Mouse (Mus musculus) neural tube, embryonic 12.5 days (tissue): Measurements from ENCODE around the gene Lats1. TPM values are rescaled to one million over a fixed set of nuclear protein-coding genes. Genes with fewer than 3 reads are reported as not detected.

Source experiments
- ATAC-seq: fragments of 200-750 bp; cut with Nextera tagmentation; 2 replicates; pipeline ENCODE4 v1.8.0; 2017; ENCODE audit warnings: low read depth, mild to moderate bottlenecking, moderate TSS enrichment, moderate library complexity; ENCODE audit not compliant: low FRiP score
- H3K27ac ChIP-seq: fragments of 300-500 bp; sonication (generic); 2 replicates; pipeline ENCODE4 v1.5.1; 2016
- H3K27me3 ChIP-seq: fragments of 300-500 bp; sonication (generic); replicated peaks from 2 replicates; pipeline ENCODE4 v1.6.1; 2016; ENCODE audit warnings: mild to moderate bottlenecking
- H3K36me3 ChIP-seq: fragments of 300-500 bp; sonication (generic); 2 replicates; pipeline ENCODE4 v1.6.1; 2016; ENCODE audit warnings: mild to moderate bottlenecking
- H3K4me1 ChIP-seq: fragments of 300-500 bp; sonication (generic); 2 replicates; pipeline ENCODE4 v1.6.1; 2016
- H3K4me2 ChIP-seq: fragments of 300-500 bp; sonication (generic); replicated peaks from 2 replicates; pipeline ENCODE4 v1.6.1; 2016; ENCODE audit warnings: mild to moderate bottlenecking
- H3K4me3 ChIP-seq: fragments of 300-500 bp; sonication (generic); 2 replicates; pipeline ENCODE4 v1.5.1; 2016
- H3K9ac ChIP-seq: fragments of 300-500 bp; sonication (generic); 2 replicates; pipeline ENCODE4 v1.6.1; 2016; ENCODE audit warnings: mild to moderate bottlenecking
- H3K9me3 ChIP-seq: fragments of 300-500 bp; sonication (generic); 2 replicates; pipeline ENCODE4 v1.6.1; 2016; ENCODE audit warnings: mild to moderate bottlenecking
- WGBS: fragments of 180-500 bp; shearing (Covaris S2); methylation state at CpG from one replicate; pipeline ENCODE4 v1.1.7; 2016; 5-methylcytosine and 5-hydroxymethylcytosine counted together
- polyA plus RNA-seq: library from polyadenylated mRNA; unstranded; fragments of >200 nt; fragmentation: Nextera tagmentation; extraction: Ambion mirVana; gene quantifications from 2 replicates; pipeline ENCODE4 v1.2.1, GENCODE M21; 2016

Gene Lats1
- polyA plus RNA-seq, 1 experiment from 2014 or later = 13.7 TPM

- Histone ChIP-seq H3K9ac (peak overlapping the region; percentile 100), H3K4me3 (peak overlapping the region; percentile 100), H3K4me1 (peaks cover 27% of the 10 kb centered on the region), H3K36me3 (peaks cover 27% of the 10 kb centered on the region), H3K9me3 (no peaks in the 10 kb centered on the region), H3K27ac (peak overlapping the region; percentile 92), H3K27me3 (no peaks in the 10 kb centered on the region), H3K4me2 (peak overlapping the region; percentile 77)
- peak; percentile 89 for ATAC-seq
- WGBS = under 1% methylated on average over 64 of the region's 64 CpGs
These were observed 470 bp downstream of the Lats1 start for GRCm38 (mm10) chr10:7681343-7682025.

- WGBS = 76% methylated on average over 3 of the region's 3 CpGs
- ATAC-seq = no peak
- H3K27ac ChIP-seq = no peak overlapping the region
These were observed 1.2 kb downstream of the Lats1 start for GRCm38 (mm10) chr10:7682249-7682648.

GRCm38 (mm10) chr10:7686902-7687301 is 5.9 kb downstream of the Lats1 start:
- 96% methylated on average over 6 of the region's 6 CpGs for WGBS
- no peak for ATAC-seq

More at GRCm38 (mm10) chr10:7682249-7682648, 1.2 kb downstream of the Lats1 start:
- Histone ChIP-seq H3K4me3 (peak overlapping the region; percentile 100), H3K9ac (no peak overlapping the region), H3K4me2 (peak overlapping the region; percentile 77), H3K36me3 (peaks cover 22% of the 10 kb centered on the region), H3K27me3 (no peaks in the 10 kb centered on the region), H3K4me1 (peaks cover 27% of the 10 kb centered on the region), H3K9me3 (no peaks in the 10 kb centered on the region)

GRCm38 (mm10) chr10:7695286-7695685 is 14.3 kb downstream of the Lats1 start:
- H3K27ac ChIP-seq = no peak overlapping the region
- no peak overlapping the region for H3K4me2 ChIP-seq
- no peaks in the 10 kb centered on the region for H3K27me3 ChIP-seq
- H3K9me3 ChIP-seq = no peaks in the 10 kb centered on the region
- H3K4me1 ChIP-seq = no peaks in the 10 kb centered on the region
- H3K9ac ChIP-seq = no peak overlapping the region
- peaks cover 70% of the 10 kb centered on the region for H3K36me3 ChIP-seq
- H3K4me3 ChIP-seq = no peak overlapping the region
- no peak for ATAC-seq

More at GRCm38 (mm10) chr10:7686902-7687301, 5.9 kb downstream of the Lats1 start:
- peaks cover 10% of the 10 kb centered on the region for H3K36me3 ChIP-seq
- H3K4me1 ChIP-seq = peaks cover 13% of the 10 kb centered on the region
- no peak overlapping the region for H3K27ac ChIP-seq
- H3K4me3 ChIP-seq = no peak overlapping the region
- no peak overlapping the region for H3K9ac ChIP-seq
- H3K4me2 ChIP-seq = no peak overlapping the region
- no peaks in the 10 kb centered on the region for H3K9me3 ChIP-seq
- H3K27me3 ChIP-seq = no peaks in the 10 kb centered on the region

- no peaks in the 10 kb centered on the region for H3K27me3 ChIP-seq
- H3K9me3 ChIP-seq = no peaks in the 10 kb centered on the region
- H3K4me2 ChIP-seq = no peak overlapping the region
- H3K36me3 ChIP-seq = peaks cover 85% of the 10 kb centered on the region
- no peak overlapping the region for H3K27ac ChIP-seq
- no peak for ATAC-seq
- no peak overlapping the region for H3K9ac ChIP-seq
- 89% methylated on average over 3 of the region's 3 CpGs for WGBS
- H3K4me3 ChIP-seq = no peak overlapping the region
- no peaks in the 10 kb centered on the region for H3K4me1 ChIP-seq
These were observed 19.1 kb downstream of the Lats1 start for GRCm38 (mm10) chr10:7700120-7700519.

GRCm38 (mm10) chr10:7702586-7702985 is 21.6 kb downstream of the Lats1 start:
- Histone ChIP-seq H3K9me3 (no peaks in the 10 kb centered on the region), H3K27ac (no peak overlapping the region), H3K27me3 (no peaks in the 10 kb centered on the region), H3K4me3 (no peak overlapping the region), H3K4me1 (no peaks in the 10 kb centered on the region), H3K9ac (no peak overlapping the region), H3K4me2 (no peak overlapping the region), H3K36me3 (peaks cover 85% of the 10 kb centered on the region)
- 96% methylated on average over 6 of the region's 6 CpGs for WGBS
- ATAC-seq = no peak

- Histone ChIP-seq H3K4me1 (no peaks in the 10 kb centered on the region), H3K4me3 (no peak overlapping the region), H3K27me3 (no peaks in the 10 kb centered on the region), H3K9ac (no peak overlapping the region), H3K36me3 (peaks cover 62% of the 10 kb centered on the region), H3K27ac (no peak overlapping the region), H3K9me3 (no peaks in the 10 kb centered on the region), H3K4me2 (no peak overlapping the region)
- ATAC-seq = no peak
- 94% methylated on average over 5 of the region's 5 CpGs for WGBS
These were observed 29.1 kb downstream of the Lats1 start for GRCm38 (mm10) chr10:7710121-7710520.

GRCm38 (mm10) chr10:7712506-7712905 is 31.5 kb downstream of the Lats1 start:
- H3K9me3 ChIP-seq = no peaks in the 10 kb centered on the region
- H3K36me3 ChIP-seq = peaks cover 53% of the 10 kb centered on the region
- no peak overlapping the region for H3K4me3 ChIP-seq
- H3K4me1 ChIP-seq = no peaks in the 10 kb centered on the region
- H3K27me3 ChIP-seq = no peaks in the 10 kb centered on the region
- WGBS = 95% methylated on average over 13 of the region's 13 CpGs
- no peak overlapping the region for H3K27ac ChIP-seq
- no peak for ATAC-seq
- H3K9ac ChIP-seq = no peak overlapping the region
- no peak overlapping the region for H3K4me2 ChIP-seq

GRCm38 (mm10) chr10:7715056-7715455 is 34.0 kb downstream of the Lats1 start:
- no peaks in the 10 kb centered on the region for H3K9me3 ChIP-seq
- H3K27me3 ChIP-seq = no peaks in the 10 kb centered on the region
- H3K9ac ChIP-seq = no peak overlapping the region
- WGBS = 81% methylated on average over 7 of the region's 7 CpGs
- no peak overlapping the region for H3K4me2 ChIP-seq
- H3K4me1 ChIP-seq = no peaks in the 10 kb centered on the region
- ATAC-seq = no peak
- H3K27ac ChIP-seq = no peak overlapping the region
- H3K4me3 ChIP-seq = no peak overlapping the region
- peaks cover 42% of the 10 kb centered on the region for H3K36me3 ChIP-seq

GRCm38 (mm10) chr10:7725751-7726500 is 44.9 kb downstream of the Lats1 start, which contains the start of gene Katna1:
TSS of gene Katna1 (plus strand) at chr10:7726000.
- under 1% methylated on average over 49 of the region's 49 CpGs for WGBS
- H3K36me3 ChIP-seq = no peaks in the 10 kb centered on the region
- H3K27ac ChIP-seq = no peak within 1 kb of the TSS
- H3K9ac ChIP-seq = peak within 1 kb of the TSS; percentile 67
- ATAC-seq = peak; percentile 98
- peaks cover 11% of the 10 kb centered on the region for H3K4me1 ChIP-seq
- peak within 1 kb of the TSS; percentile 84 for H3K4me3 ChIP-seq
- no peaks in the 10 kb centered on the region for H3K27me3 ChIP-seq
- peak within 1 kb of the TSS; percentile 90 for H3K4me2 ChIP-seq
- H3K9me3 ChIP-seq = no peaks in the 10 kb centered on the region

GRCm38 (mm10) chr10:7726501-7726812 is 45.4 kb downstream of the Lats1 start:
- H3K36me3 ChIP-seq = no peaks in the 10 kb centered on the region
- H3K4me3 ChIP-seq = peak overlapping the region; percentile 84
- under 1% methylated on average over 8 of the region's 8 CpGs for WGBS
- ATAC-seq = 0 out of 2 replicates have a peak, but pooled peaks have one; percentile 8
- H3K4me1 ChIP-seq = peaks cover 14% of the 10 kb centered on the region
- H3K27ac ChIP-seq = no peak overlapping the region
- H3K4me2 ChIP-seq = peak overlapping the region; percentile 90
- no peaks in the 10 kb centered on the region for H3K27me3 ChIP-seq
- H3K9me3 ChIP-seq = no peaks in the 10 kb centered on the region
- peak overlapping the region; percentile 67 for H3K9ac ChIP-seq

GRCm38 (mm10) chr10:7727011-7727410 is 46.0 kb downstream of the Lats1 start:
- H3K4me3 ChIP-seq = peak overlapping the region; percentile 84; the same call in 1 of the 2 replicates
- no peaks in the 10 kb centered on the region for H3K9me3 ChIP-seq
- no peak overlapping the region for H3K27ac ChIP-seq
- H3K36me3 ChIP-seq = no peaks in the 10 kb centered on the region
- no peaks in the 10 kb centered on the region for H3K27me3 ChIP-seq
- peak overlapping the region; percentile 27; the same call in 1 of the 2 replicates for H3K9ac ChIP-seq
- H3K4me1 ChIP-seq = peaks cover 14% of the 10 kb centered on the region
- WGBS = 31% methylated on average over 3 of the region's 3 CpGs
- no peak for ATAC-seq
- peak overlapping the region; percentile 90 for H3K4me2 ChIP-seq
